Comparison of ENCODE assay signal across 2 mouse cellular contexts in the genomic region with DNA sequence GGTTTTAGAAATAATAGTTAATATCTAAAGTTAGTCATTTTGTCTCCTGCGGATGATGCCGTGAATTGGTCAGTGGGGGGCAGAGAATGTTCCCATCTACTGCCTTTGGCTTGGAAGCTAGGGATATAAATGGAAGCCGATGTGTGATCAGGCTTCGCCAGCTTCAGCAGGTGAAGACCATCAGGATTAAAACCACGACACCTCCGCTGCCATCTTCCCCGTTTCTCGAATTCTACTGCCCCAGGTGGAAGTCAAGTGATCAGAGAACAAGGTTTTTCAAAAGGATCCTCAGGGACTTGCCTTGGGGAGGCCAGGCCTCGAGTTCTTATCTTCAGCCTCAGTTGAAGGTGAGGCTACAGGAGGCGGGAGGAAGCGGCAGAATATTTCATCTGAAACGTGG.
TF ChIP-seq lines count a peak whose summit lies in the region.

A gene (minus strand): TSS at position 101 of the 400 bp plus-strand sequence.

TF ChIP-seq in CH12.LX, 34 proteins besides CTCF, POLR2A, EP300 and RAD21 (continued from another document):
- TF ChIP-seq MXI1 (IDR thresholded peaks at IDR 0.05; ENCODE audit: low read depth, low read length) (no peak), NRF1 (IDR thresholded peaks at IDR 0.05; ENCODE audit: low read depth, low read length) (no peak), POLR2AphosphoS2 (IDR thresholded peaks at IDR 0.05; ENCODE audit: low read depth, low read length) (no peak), MAFK (IDR thresholded peaks at IDR 0.05; ENCODE audit: insufficient replicate concordance, low read length) (no peak), ZKSCAN1 (IDR thresholded peaks at IDR 0.05; ENCODE audit: borderline replicate concordance, low read depth, low read length) (no peak)
TF ChIP-seq in CH12.LX: peak in this region for 0.

TF ChIP-seq in MEL, 35 proteins besides CTCF, POLR2A, EP300 and RAD21 (continued from another document):
- TF ChIP-seq MAFK (IDR thresholded peaks at IDR 0.05; ENCODE audit: borderline replicate concordance, low read depth, low read length) (no peak), KAT2A (conservative IDR thresholded peaks at IDR 0.05; ENCODE audit: low read depth, low read length) (no peak), JUND (IDR thresholded peaks at IDR 0.05; ENCODE audit: low read depth, low read length) (no peak), GATA1 (IDR thresholded peaks at IDR 0.05; ENCODE audit: low read depth, low read length) (no peak), NRF1 (IDR thresholded peaks at IDR 0.05; ENCODE audit: insufficient read depth, low read depth, low read length, poor library complexity, severe bottlenecking) (no peak), ZNF384 (IDR thresholded peaks at IDR 0.05; ENCODE audit: low read depth, low read length) (no peak), TAL1 (IDR thresholded peaks at IDR 0.05; ENCODE audit: low read length) (no peak)
